Mouse (Mus musculus) CH12.LX (cell line): ENCODE data around the gene Cacna2d2. TPM values are rescaled to one million over a fixed set of nuclear protein-coding genes. Genes with fewer than 3 reads are reported as not detected.

Source experiments
- DNase-seq: peaks from one replicate; pipeline ENCODE4 v3.0.0-alpha.2; 2013; ENCODE audit errors: extremely low read depth
- H3K27ac ChIP-seq: 2 replicates; pipeline ENCODE4 v1.5.1; 2012; ENCODE audit warnings: low read depth, mild to moderate bottlenecking, control low read depth, moderate library complexity; ENCODE audit not compliant: insufficient read depth
- H3K27me3 ChIP-seq: replicated peaks from 2 replicates; pipeline ENCODE3; 2012; ENCODE audit warnings: inconsistent platforms
- H3K36me3 ChIP-seq, 2 experiments: replicated peaks in 1 of 2; 2 replicates each; pipeline versions ENCODE3 to v1.6.1; 2012; ENCODE audit warnings: inconsistent platforms in 1 of 2, low read length in 1 of 2, mild to moderate bottlenecking in 1 of 2, mixed read lengths in 1 of 2, moderate library complexity in 1 of 2; ENCODE audit not compliant: control insufficient read depth in 1 of 2, insufficient read depth in 1 of 2
- H3K4me1 ChIP-seq, 2 experiments: 2 replicates each; pipeline ENCODE4 v1.6.1; 2012; ENCODE audit warnings: inconsistent platforms in 1 of 2, moderate library complexity in 1 of 2; ENCODE audit not compliant: insufficient read depth in 2 of 2, control insufficient read depth in 1 of 2
- H3K4me2 ChIP-seq: 2 replicates; pipeline ENCODE4 v1.6.1; 2012; ENCODE audit warnings: low read depth, mild to moderate bottlenecking, control low read depth; ENCODE audit not compliant: poor library complexity, insufficient read depth, severe bottlenecking
- H3K4me3 ChIP-seq, 3 experiments: fragments of 150-350 bp in 1 of 3; sonication (generic) in 1 of 3; replicated peaks in 1 of 3; 2 replicates each; pipeline versions ENCODE3 to v1.5.1; 2011 to 2012; ENCODE audit warnings: low read depth in 2 of 3, low read length in 2 of 3, mild to moderate bottlenecking in 2 of 3, moderate library complexity in 2 of 3, control low read depth in 1 of 3, improper control_type of control experiment in 1 of 3, inconsistent platforms in 1 of 3, mixed read lengths in 1 of 3; ENCODE audit not compliant: poor library complexity in 1 of 3
- H3K79me2 ChIP-seq: replicated peaks from 2 replicates; pipeline ENCODE4 v1.6.1; 2012; ENCODE audit warnings: mild to moderate bottlenecking, moderate library complexity; ENCODE audit not compliant: control insufficient read depth, poor library complexity, insufficient read depth, severe bottlenecking; ENCODE audit errors: extremely low read depth
- H3K9ac ChIP-seq: 2 replicates; pipeline ENCODE4 v1.6.1; 2012; ENCODE audit warnings: low read depth, mild to moderate bottlenecking, control low read depth, moderate library complexity; ENCODE audit not compliant: insufficient read depth
- H3K9me3 ChIP-seq: replicated peaks from 2 replicates; pipeline ENCODE3; 2012; ENCODE audit warnings: low read length, inconsistent platforms, mixed read lengths
- BHLHE40 ChIP-seq: IDR thresholded peaks from 2 replicates; pipeline ENCODE4 v1.6.1; 2011; ENCODE audit warnings: mild to moderate bottlenecking, low read depth, low read length, improper control_type of control experiment
- CHD2 ChIP-seq: IDR thresholded peaks from 2 replicates; pipeline ENCODE4 v1.6.1; 2011; ENCODE audit warnings: low read length, improper control_type of control experiment
- CTCF ChIP-seq, 2 experiments: IDR thresholded peaks in 1 of 2; conservative IDR thresholded peaks in 1 of 2; 2 replicates each; pipeline ENCODE4 v1.5.1; 2011 to 2012; ENCODE audit warnings: low read depth in 2 of 2, low read length in 2 of 2, improper control_type of control experiment in 1 of 2, inconsistent platforms in 1 of 2, mild to moderate bottlenecking in 1 of 2, moderate library complexity in 1 of 2
- ETS1 ChIP-seq: conservative IDR thresholded peaks from 2 replicates; pipeline ENCODE4 v1.6.1; 2012; ENCODE audit warnings: low read depth, mild to moderate bottlenecking, inconsistent platforms, low read length, improper control_type of control experiment, moderate library complexity
- HCFC1 ChIP-seq: IDR thresholded peaks from 2 replicates; pipeline ENCODE4 v1.6.1; 2012; ENCODE audit warnings: low read depth, mild to moderate bottlenecking, inconsistent platforms, low read length, improper control_type of control experiment
- JUN ChIP-seq: IDR thresholded peaks from 2 replicates; pipeline ENCODE4 v1.6.1; 2011; ENCODE audit warnings: low read depth, mild to moderate bottlenecking, low read length, improper control_type of control experiment, moderate library complexity; ENCODE audit not compliant: insufficient read depth
- JUND ChIP-seq: conservative IDR thresholded peaks from 2 replicates; pipeline ENCODE4 v1.6.1; 2011; ENCODE audit warnings: low read depth, low read length, improper control_type of control experiment
- KAT2A ChIP-seq: IDR thresholded peaks from 2 replicates; pipeline ENCODE4 v1.6.1; 2012; ENCODE audit warnings: low read length, improper control_type of control experiment, inconsistent platforms; ENCODE audit not compliant: insufficient replicate concordance
- MAZ ChIP-seq: IDR thresholded peaks from 2 replicates; pipeline ENCODE4 v1.6.1; 2012; ENCODE audit warnings: low read depth, mild to moderate bottlenecking, inconsistent platforms, low read length, improper control_type of control experiment, moderate library complexity
- MEF2A ChIP-seq: IDR thresholded peaks from 2 replicates; pipeline ENCODE4 v1.6.1; 2014; ENCODE audit warnings: low read depth, mild to moderate bottlenecking, inconsistent platforms, low read length, improper control_type of control experiment, borderline replicate concordance
- MXI1 ChIP-seq: IDR thresholded peaks from 2 replicates; pipeline ENCODE4 v1.6.1; 2011; ENCODE audit warnings: mild to moderate bottlenecking, low read depth, low read length, improper control_type of control experiment
- MYC ChIP-seq: IDR thresholded peaks from 2 replicates; pipeline ENCODE4 v1.6.1; 2011; ENCODE audit warnings: low read depth, mild to moderate bottlenecking, improper control_type of control experiment, low read length
- NELFE ChIP-seq: IDR thresholded peaks from 2 replicates; pipeline ENCODE4 v1.6.1; 2011; ENCODE audit warnings: low read depth, low read length, improper control_type of control experiment
- PAX5 ChIP-seq: IDR thresholded peaks from 2 replicates; pipeline ENCODE4 v1.6.1; 2012; ENCODE audit warnings: low read length, inconsistent platforms, mixed read lengths
- POLR2A ChIP-seq: IDR thresholded peaks from 2 replicates; pipeline ENCODE4 v1.6.1; 2011; ENCODE audit warnings: low read depth, mild to moderate bottlenecking, improper control_type of control experiment, low read length
- POLR2AphosphoS2 ChIP-seq: IDR thresholded peaks from 2 replicates; pipeline ENCODE4 v1.6.1; 2011; ENCODE audit warnings: low read depth, low read length, improper control_type of control experiment
- RAD21 ChIP-seq: IDR thresholded peaks from 2 replicates; pipeline ENCODE4 v1.6.1; 2011; ENCODE audit warnings: low read depth, mild to moderate bottlenecking, low read length, improper control_type of control experiment, moderate library complexity
- SIN3A ChIP-seq: IDR thresholded peaks from 2 replicates; pipeline ENCODE4 v1.6.1; 2012; ENCODE audit warnings: low read length, improper control_type of control experiment, inconsistent platforms
- SMC3 ChIP-seq: IDR thresholded peaks from 2 replicates; pipeline ENCODE4 v1.6.1; 2011; ENCODE audit warnings: low read depth, low read length, improper control_type of control experiment
- TBP ChIP-seq: conservative IDR thresholded peaks from 2 replicates; pipeline ENCODE4 v1.6.1; 2011; ENCODE audit warnings: low read depth, low read length, improper control_type of control experiment
- UBTF ChIP-seq: IDR thresholded peaks from 2 replicates; pipeline ENCODE4 v1.6.1; 2012; ENCODE audit warnings: low read depth, mild to moderate bottlenecking, inconsistent platforms, low read length, improper control_type of control experiment, moderate library complexity
- USF1 ChIP-seq: IDR thresholded peaks from 2 replicates; pipeline ENCODE4 v1.6.1; 2014; ENCODE audit warnings: low read depth, mild to moderate bottlenecking, inconsistent platforms, low read length, improper control_type of control experiment
- USF2 ChIP-seq: conservative IDR thresholded peaks from 2 replicates; pipeline ENCODE4 v1.6.1; 2011; ENCODE audit warnings: low read depth, low read length, improper control_type of control experiment
- ZC3H11A ChIP-seq: IDR thresholded peaks from 2 replicates; pipeline ENCODE4 v1.6.1; 2012; ENCODE audit warnings: low read depth, mild to moderate bottlenecking, inconsistent platforms, low read length, improper control_type of control experiment
- ZMIZ1 ChIP-seq: IDR thresholded peaks from 2 replicates; pipeline ENCODE4 v1.6.1; 2012; ENCODE audit warnings: low read depth, mild to moderate bottlenecking, inconsistent platforms, low read length, improper control_type of control experiment
- ZNF384 ChIP-seq: IDR thresholded peaks from 2 replicates; pipeline ENCODE4 v1.6.1; 2012; ENCODE audit warnings: low read depth, low read length, improper control_type of control experiment, inconsistent platforms
- dilution Hi-C: fragments of 300-500 bp; cut with MboI; formaldehyde crosslinking; loops from 2 replicates; pipeline ENCODE4 v1.14.3; 2020; ENCODE audit warnings: low sequenced_read_pairs; ENCODE audit not compliant: extremely low pct_unique_long_range_greater_than_20kb, extremely low pct_ligation_motif_present
- in situ Hi-C: fragments of 300-500 bp; cut with MboI; formaldehyde crosslinking; loops from 3 replicates; pipeline ENCODE4 v1.14.3; 2019; ENCODE audit warnings: low sequenced_read_pairs, low pct_ligation_motif_present, low pct_unique_long_range_greater_than_20kb, mixed read lengths
- polyA plus RNA-seq: library from polyadenylated mRNA; unstranded; fragments of >175 nt; gene quantifications from 2 replicates; pipeline ENCODE4 v1.2.1, GENCODE M21; 2012; ENCODE audit warnings: low read depth; ENCODE audit not compliant: insufficient read length
- total RNA-seq, 2 experiments: library from RNA; depleted of rRNA; stranded (reverse); fragments of 300-350 nt in 1 of 2; fragments of >200 nt in 1 of 2; gene quantifications; 2 replicates each; pipeline ENCODE4 v1.2.3; 2012 to 2014

Cacna2d2 gene
- total and polyA plus RNA-seq, 3 experiments: 0.04 TPM; not detected in 2

DNA sequence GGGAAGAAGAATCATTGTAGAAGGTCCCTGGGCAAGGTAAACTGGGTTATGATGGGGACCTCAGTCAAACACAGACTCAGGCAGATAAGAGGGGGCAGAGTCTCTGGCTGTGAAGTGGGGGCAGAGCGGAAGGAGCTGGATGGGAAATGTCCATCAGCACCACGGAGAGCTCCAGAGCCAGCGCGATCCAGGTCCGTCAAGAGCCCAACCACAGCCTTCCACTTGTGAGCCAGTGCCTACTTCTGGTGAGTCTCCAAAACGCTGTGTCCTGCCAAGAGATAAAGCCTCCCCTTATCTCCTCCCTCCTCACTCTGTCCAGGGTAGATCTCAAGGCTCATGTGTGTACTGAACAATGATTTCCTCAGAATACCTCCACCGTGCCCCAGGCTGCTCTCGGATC is 17.7 kb upstream of the Cacna2d2 start:
- peaks cover 94% of the 10 kb centered on the region for H3K27me3 ChIP-seq
- no peak overlapping the region for H3K9ac ChIP-seq
- H3K4me2 ChIP-seq: no peak overlapping the region
- H3K4me1 ChIP-seq: no peaks in the 10 kb centered on the region
- in situ Hi-C loops (no loop called here), dilution Hi-C loops (no loop called here)
- DNase-seq: no peak
- no peaks in the 10 kb centered on the region for H3K36me3 ChIP-seq
- H3K9me3 ChIP-seq: no peaks in the 10 kb centered on the region
- H3K27ac ChIP-seq: no peak overlapping the region
- H3K4me3 ChIP-seq: no peak overlapping the region
- no peaks in the 10 kb centered on the region for H3K79me2 ChIP-seq
- TF ChIP-seq PAX5 (no peak), KAT2A (no peak), BHLHE40 (no peak), SIN3A (no peak)

DNA sequence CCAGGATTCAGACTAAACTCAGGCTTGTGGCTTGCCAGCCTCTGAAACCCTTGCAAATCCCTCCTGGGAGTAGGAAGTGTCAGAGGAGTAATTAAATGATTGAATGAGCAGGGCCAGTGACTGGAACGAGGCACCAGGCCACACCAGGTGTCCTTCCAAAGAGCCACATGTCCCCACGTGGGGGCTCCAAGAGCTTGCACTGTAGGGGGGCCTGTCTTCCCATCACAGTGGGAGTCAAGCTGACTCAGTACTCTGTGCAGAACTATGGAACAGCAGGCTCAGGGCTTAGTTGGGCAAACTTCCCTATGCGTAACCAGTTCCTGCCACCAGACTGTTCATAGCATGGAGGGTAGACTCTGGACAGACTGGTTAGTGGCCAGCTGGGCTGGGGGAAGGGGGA is 15.0 kb upstream of the Cacna2d2 start:
- H3K9ac ChIP-seq: no peak overlapping the region
- no peaks in the 10 kb centered on the region for H3K9me3 ChIP-seq
- H3K27me3 ChIP-seq: peaks cover 95% of the 10 kb centered on the region
- no peak overlapping the region for H3K4me3 ChIP-seq
- H3K36me3 ChIP-seq: no peaks in the 10 kb centered on the region
- dilution Hi-C loops: no loop called here
- no peaks in the 10 kb centered on the region for H3K4me1 ChIP-seq
- H3K4me2 ChIP-seq: no peak overlapping the region
- DNase-seq: no peak
- in situ Hi-C loops: no loop called here
- no peak for TF ChIP-seq ZC3H11A
- TF ChIP-seq, all 38 proteins: peak for 0
- no peak overlapping the region for H3K27ac ChIP-seq
- H3K79me2 ChIP-seq: no peaks in the 10 kb centered on the region

DNA sequence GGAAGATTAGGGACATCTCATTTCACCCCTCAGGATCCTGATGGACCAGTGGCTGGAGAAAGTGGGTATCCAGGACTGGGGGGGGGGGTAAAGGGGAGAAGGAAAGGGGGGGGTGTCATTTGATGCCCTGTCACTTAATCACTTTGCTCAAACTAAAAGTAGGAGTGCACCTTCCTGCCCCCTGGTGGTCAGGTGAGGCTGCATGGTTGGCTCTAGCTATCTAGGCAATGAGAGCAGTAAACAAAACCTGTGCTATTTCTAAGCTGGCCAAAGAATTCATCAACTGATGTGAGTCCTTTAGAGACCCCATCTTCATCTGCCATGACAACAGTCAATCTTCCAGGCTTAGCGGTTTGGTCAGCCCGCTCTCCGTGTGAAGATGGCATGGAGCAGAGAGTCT is 12.7 kb upstream of the Cacna2d2 start:
- TF ChIP-seq ZMIZ1 (no peak), POLR2A (no peak), POLR2AphosphoS2 (no peak), CTCF (conservative IDR thresholded peaks at IDR 0.05 in 1 of 2, IDR thresholded peaks at IDR 0.05 in 1 of 2; ENCODE audit: low read depth in 2 of 2, low read length in 2 of 2) (peak; percentile 53 to 71), JUN (no peak), ETS1 (no peak), MYC (no peak), NELFE (no peak), PAX5 (no peak), SMC3 (peak; percentile 62), USF2 (no peak), TBP (no peak), MXI1 (no peak), ZNF384 (no peak), MEF2A (no peak), CHD2 (no peak), RAD21 (peak; percentile 31), USF1 (no peak), MAZ (no peak), UBTF (no peak), JUND (no peak), HCFC1 (no peak)

More for the DNA sequence above, 12.7 kb upstream of the Cacna2d2 start:
- Histone ChIP-seq H3K4me2 (no peak overlapping the region), H3K79me2 (no peaks in the 10 kb centered on the region), H3K4me3 (no peak overlapping the region), H3K27ac (no peak overlapping the region), H3K9me3 (no peaks in the 10 kb centered on the region), H3K36me3 (no peaks in the 10 kb centered on the region), H3K4me1 (no peaks in the 10 kb centered on the region), H3K27me3 (peaks cover 94% of the 10 kb centered on the region), H3K9ac (no peak overlapping the region)
- peak; percentile 24 for DNase-seq
- in situ Hi-C loops (no loop called here), dilution Hi-C loops (no loop called here)
